Comparison of ENCODE assay signal across 28 mouse cellular contexts in the genomic region with DNA sequence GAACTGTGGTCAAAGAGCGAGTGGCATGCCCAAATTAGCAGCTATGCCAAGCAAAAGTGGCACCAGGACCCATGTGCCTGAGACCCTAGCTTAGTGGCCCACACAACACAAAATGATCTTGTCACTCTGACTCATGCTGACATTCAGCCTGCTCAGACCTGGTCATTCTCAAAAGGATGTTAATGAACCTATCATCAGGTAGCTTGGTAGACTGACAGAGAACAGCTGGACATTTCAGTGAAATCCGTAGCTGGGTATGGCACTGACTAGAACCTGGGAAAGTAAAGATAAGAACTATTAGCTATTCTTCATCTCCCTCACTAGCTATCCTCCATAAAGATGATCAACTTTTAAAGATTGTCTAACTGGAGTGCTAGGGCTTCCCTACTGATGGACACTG.
"Had no signal": no experiment of that assay in that cellular context is flagged by ENCODE, and none has a peak within 500 bp of the region (broad histone marks: within the 10 kb centered on the region; RNA-seq: fewer than 3 reads in every experiment).

No protein-coding gene starts in this region.

- H3K9ac ChIP-seq: embryonic facial prominence, embryonic 12.5 days; embryonic facial prominence, embryonic 13.5 days; embryonic facial prominence, embryonic 15.5 days; forebrain, embryonic 12.5 days; forebrain, embryonic 13.5 days; forebrain, embryonic 15.5 days; forebrain, postnatal 0 days had no signal

- H3K27me3 ChIP-seq: embryonic facial prominence, embryonic 12.5 days; embryonic facial prominence, embryonic 15.5 days had no signal

- H3K36me3 ChIP-seq: embryonic facial prominence, embryonic 10.5 days; embryonic facial prominence, embryonic 12.5 days; embryonic facial prominence, embryonic 13.5 days; embryonic facial prominence, embryonic 15.5 days; forebrain, embryonic 10.5 days; forebrain, embryonic 12.5 days; forebrain, embryonic 15.5 days had no signal

- H3K27ac ChIP-seq: embryonic facial prominence, embryonic 10.5 days; embryonic facial prominence, embryonic 12.5 days; embryonic facial prominence, embryonic 13.5 days; embryonic facial prominence, embryonic 15.5 days; forebrain, embryonic 10.5 days; forebrain, embryonic 12.5 days; forebrain, embryonic 13.5 days; forebrain, embryonic 15.5 days; gastrocnemius, adult 2 months; heart, adult 2 months had no signal

- ATAC-seq: forebrain, embryonic 13.5 days; forebrain, embryonic 14.5 days; forebrain, embryonic 15.5 days; forebrain, embryonic 16.5 days; forebrain, postnatal 0 days had no signal

- H3K4me3 ChIP-seq: embryonic facial prominence, embryonic 10.5 days; embryonic facial prominence, embryonic 12.5 days; embryonic facial prominence, embryonic 13.5 days; embryonic facial prominence, embryonic 15.5 days; erythroblast, embryonic 14.5 days; forebrain, embryonic 10.5 days; forebrain, embryonic 12.5 days; forebrain, embryonic 13.5 days; forebrain, embryonic 15.5 days; gastrocnemius, adult 2 months; heart, adult 2 months had no signal

- H3K4me1 ChIP-seq: embryonic facial prominence, embryonic 10.5 days; embryonic facial prominence, embryonic 12.5 days; embryonic facial prominence, embryonic 15.5 days; forebrain, embryonic 13.5 days; forebrain, embryonic 15.5 days had no signal

- DNase-seq: cerebellum, adult 2 months; cerebellum, adult 8-10 months; cerebellum, adult 9-10 months; cerebellum, adult 9-11 months; cerebellum, postnatal 10 days; cerebellum, postnatal 14 days; cerebellum, postnatal 25 days; cerebellum, postnatal 36 days; embryo, embryonic 11 days; forebrain, postnatal 0 days; gastrocnemius, adult 2 months; gastrocnemius, postnatal 10 days; gastrocnemius, postnatal 14 days; gastrocnemius, postnatal 25 days; gastrocnemius, postnatal 36 days; heart, adult 18-20 months; heart, adult 2 months had no signal

- H3K9me3 ChIP-seq: embryonic facial prominence, embryonic 10.5 days; embryonic facial prominence, embryonic 12.5 days; embryonic facial prominence, embryonic 13.5 days; embryonic facial prominence, embryonic 15.5 days; forebrain, embryonic 10.5 days; forebrain, embryonic 12.5 days; forebrain, embryonic 13.5 days; forebrain, embryonic 15.5 days had no signal

- H3K4me2 ChIP-seq: embryonic facial prominence, embryonic 12.5 days; embryonic facial prominence, embryonic 13.5 days; embryonic facial prominence, embryonic 15.5 days; forebrain, embryonic 12.5 days; forebrain, embryonic 13.5 days; forebrain, embryonic 15.5 days had no signal
